Mouse (Mus musculus) splenic B cell, adult 2 months (primary cell): ENCODE results near the gene Chil5.
"Not testable (repeated sequence)": the region's sequence is repeated elsewhere in the genome, so short reads cannot be mapped to it uniquely, and the experiment has no call there.

Experiments used
- DNase-seq: peaks from one replicate; pipeline ENCODE4 v3.0.0-alpha.2; 2011; ENCODE audit warnings: low read depth, low spot score
- H3K27me3 ChIP-seq: 2 replicates; pipeline ENCODE4 v1.6.1; 2012; ENCODE audit warnings: mild to moderate bottlenecking, low read length, moderate library complexity, mixed read lengths; ENCODE audit not compliant: control insufficient read depth, poor library complexity, insufficient read depth, severe bottlenecking
- H3K36me3 ChIP-seq: 2 replicates; pipeline ENCODE4 v1.6.1; 2012; ENCODE audit warnings: mild to moderate bottlenecking, low read length, moderate library complexity, mixed read lengths; ENCODE audit not compliant: control insufficient read depth, poor library complexity, insufficient read depth, severe bottlenecking

The Chil5 gene

DNA sequence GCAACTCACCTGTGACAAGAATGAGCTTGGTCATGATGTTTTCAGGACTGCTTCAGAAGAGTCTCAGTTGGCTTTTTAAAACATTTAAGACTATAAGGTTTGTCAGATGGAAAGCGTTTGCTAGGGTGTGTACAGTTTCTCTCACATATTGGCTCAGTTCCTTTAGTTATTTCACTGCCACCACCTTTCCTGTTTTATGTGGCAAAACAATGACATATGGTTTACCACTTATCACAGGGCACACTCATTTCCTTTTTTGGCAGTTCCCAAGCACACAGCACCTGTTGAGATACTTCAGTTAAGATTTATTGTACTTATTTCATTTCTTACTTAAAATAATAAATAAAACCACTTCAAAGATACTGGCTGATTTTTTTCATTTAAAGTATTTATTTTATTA is at the start of gene Chil5:
Gene Chil5 (minus strand): TSS at position 34 of the 400 bp plus-strand sequence.
- no peaks in the 10 kb centered on the region for H3K27me3 ChIP-seq
- no peaks in the 10 kb centered on the region for H3K36me3 ChIP-seq
- no peak for DNase-seq

DNA sequence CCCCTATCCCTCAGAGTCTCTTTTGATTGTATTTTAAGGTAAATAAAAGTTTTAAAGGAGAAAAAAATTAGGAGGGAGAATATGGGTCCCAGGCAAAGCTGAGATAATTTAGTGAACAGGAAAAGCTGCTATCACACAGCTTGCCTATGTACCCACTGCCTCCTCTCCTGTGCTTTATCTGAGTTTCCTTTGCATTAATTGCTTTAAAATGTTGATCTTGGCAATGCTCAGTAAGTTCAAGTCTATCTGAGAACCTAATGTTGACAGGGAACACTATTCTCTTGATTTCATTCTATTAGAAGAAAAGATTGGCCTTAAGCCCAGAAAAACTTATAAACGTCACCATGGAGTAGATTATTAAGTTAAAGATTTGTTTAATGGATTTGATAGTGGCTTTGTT is 42.2 kb upstream of the Chil5 start:
- Histone ChIP-seq H3K36me3 (no peaks in the 10 kb centered on the region), H3K27me3 (no peaks in the 10 kb centered on the region)
- DNase-seq, result no peak

DNA sequence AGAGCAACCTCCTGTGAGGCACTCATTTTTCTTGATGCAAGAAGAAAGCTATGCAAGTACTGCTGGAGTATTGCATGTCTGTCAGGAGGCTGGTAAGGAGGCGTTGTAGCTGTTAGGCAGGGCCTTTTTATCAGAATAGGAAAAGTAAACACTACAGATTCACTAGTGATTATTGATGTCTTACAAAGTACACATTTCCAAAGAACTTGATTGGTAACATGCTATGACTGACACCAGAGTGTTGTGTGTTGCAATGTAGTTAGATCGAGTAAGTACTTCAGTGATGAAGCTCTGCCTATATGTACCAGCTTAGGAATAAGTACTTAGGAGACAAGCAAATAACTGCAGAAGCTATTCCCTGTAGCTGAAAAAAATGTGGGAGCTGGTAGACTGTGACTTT is 38.4 kb upstream of the Chil5 start:
- H3K36me3 ChIP-seq, result no peaks in the 10 kb centered on the region
- DNase-seq, result no peak
- H3K27me3 ChIP-seq, result no peaks in the 10 kb centered on the region

GRCm38 (mm10) chr3:106067707-106068106 is 35.1 kb upstream of the Chil5 start:
- peak; percentile 77 for DNase-seq
- H3K27me3 ChIP-seq, H3K36me3 ChIP-seq: not testable (repeated sequence)

- no peaks in the 10 kb centered on the region for H3K36me3 ChIP-seq
- DNase-seq, result no peak
- no peaks in the 10 kb centered on the region for H3K27me3 ChIP-seq
Observed at GRCm38 (mm10) chr3:106057966-106058365, 25.4 kb upstream of the Chil5 start.

DNA sequence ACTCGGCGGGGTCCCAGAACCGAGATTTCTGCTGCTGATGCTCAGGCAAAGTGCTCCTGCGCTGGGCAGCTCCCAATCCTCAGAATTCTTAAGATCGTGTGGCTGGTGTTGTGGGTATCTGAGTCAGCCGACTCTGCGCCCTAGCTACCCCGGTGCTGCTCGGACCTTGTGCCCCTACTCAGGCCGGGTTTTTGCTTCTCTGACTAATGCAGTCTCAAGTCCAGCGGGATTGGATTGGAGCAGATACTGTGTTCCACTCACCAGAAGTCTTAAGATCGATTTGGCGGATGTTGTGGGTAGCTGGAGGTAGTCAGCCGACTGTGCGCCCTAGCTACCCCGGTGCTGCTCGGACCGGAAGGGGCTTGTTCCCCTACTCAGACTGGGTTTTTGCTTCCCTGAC is 19.3 kb upstream of the Chil5 start:
- no peak for DNase-seq
- Histone ChIP-seq H3K36me3 (no peaks in the 10 kb centered on the region), H3K27me3 (no peaks in the 10 kb centered on the region)

DNA sequence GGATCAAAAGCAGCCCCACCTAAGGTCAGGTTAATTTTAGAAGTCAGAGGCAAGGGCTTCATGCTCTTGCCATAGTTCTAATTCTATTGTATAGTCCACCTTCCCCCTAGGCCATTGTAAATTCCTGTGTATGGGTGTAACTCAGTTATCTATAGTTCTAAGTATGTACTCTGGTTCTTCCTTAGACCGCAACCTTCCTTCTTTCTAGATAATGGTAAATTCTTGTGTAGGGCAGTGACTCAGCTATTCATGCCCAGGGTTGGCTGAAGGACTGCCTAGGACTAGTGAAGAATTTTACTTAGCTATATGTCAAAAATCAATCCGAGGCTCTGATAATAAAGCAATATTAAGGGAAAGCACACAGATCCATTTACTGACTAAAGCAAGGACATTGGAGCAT is 7.7 kb upstream of the Chil5 start:
- no peak for DNase-seq
- H3K27me3 ChIP-seq, result no peaks in the 10 kb centered on the region
- H3K36me3 ChIP-seq, result no peaks in the 10 kb centered on the region

GRCm38 (mm10) chr3:106024135-106024534 is 8.5 kb downstream of the Chil5 start:
- no peak for DNase-seq
- H3K27me3 ChIP-seq, result no peaks in the 10 kb centered on the region

DNA sequence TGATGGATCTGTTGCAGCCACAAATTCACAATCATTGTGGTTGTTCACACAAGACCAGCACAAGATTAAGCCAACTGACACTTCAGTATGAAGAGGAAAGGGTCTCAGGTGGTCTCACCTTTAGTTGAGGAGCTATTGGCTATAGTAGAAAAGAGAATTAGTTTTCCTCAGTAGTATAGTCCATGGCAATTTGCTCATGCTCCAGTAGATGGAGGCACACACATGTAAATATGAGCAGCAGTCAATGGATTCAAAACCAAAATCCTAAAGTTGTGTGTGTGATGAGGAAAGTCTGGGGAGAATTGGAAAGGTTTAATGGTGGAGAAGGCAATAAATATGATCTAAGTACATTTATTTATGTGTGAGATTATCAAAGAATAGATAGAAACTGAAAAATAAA is 10.8 kb downstream of the Chil5 start:
- DNase-seq, result peak; percentile 21
- H3K36me3 ChIP-seq, result 0 out of 2 replicates have a peak, but pooled peaks cover 2% of the 10 kb centered on the region

More at GRCm38 (mm10) chr3:106024135-106024534, 8.5 kb downstream of the Chil5 start:
- no peaks in the 10 kb centered on the region for H3K36me3 ChIP-seq

DNA sequence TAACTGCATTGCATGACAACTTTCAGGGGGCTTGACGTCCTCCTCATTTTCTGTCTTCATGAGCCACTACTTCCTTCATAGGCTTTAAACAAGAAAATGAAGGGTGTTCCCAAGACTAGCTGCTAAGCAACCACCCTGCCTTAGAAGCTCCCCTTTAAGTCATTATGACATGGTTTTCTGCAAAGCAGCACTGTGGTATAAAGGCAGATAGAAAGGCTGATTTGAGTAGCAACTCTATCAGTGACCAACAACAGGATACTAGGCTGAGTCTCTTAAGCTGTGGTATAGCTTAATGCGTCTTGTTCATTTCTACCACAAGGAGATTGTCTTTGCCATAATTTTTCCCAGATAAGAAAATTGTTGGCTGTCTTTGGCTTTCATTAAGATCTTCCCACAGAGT is 18.1 kb downstream of the Chil5 start, which contains the start of gene Pifo:
Gene Pifo (minus strand): TSS at position 101 of the 400 bp plus-strand sequence.
- DNase-seq, result no peak
- H3K36me3 ChIP-seq, result 0 out of 2 replicates have a peak, but pooled peaks cover 2% of the 10 kb centered on the region
- no peaks in the 10 kb centered on the region for H3K27me3 ChIP-seq

More for the DNA sequence above, 10.8 kb downstream of the Chil5 start:
- H3K27me3 ChIP-seq, result no peaks in the 10 kb centered on the region

- H3K36me3 ChIP-seq, result not testable (repeated sequence)
Observed at GRCm38 (mm10) chr3:106003360-106003759, 29.3 kb downstream of the Chil5 start.

DNA sequence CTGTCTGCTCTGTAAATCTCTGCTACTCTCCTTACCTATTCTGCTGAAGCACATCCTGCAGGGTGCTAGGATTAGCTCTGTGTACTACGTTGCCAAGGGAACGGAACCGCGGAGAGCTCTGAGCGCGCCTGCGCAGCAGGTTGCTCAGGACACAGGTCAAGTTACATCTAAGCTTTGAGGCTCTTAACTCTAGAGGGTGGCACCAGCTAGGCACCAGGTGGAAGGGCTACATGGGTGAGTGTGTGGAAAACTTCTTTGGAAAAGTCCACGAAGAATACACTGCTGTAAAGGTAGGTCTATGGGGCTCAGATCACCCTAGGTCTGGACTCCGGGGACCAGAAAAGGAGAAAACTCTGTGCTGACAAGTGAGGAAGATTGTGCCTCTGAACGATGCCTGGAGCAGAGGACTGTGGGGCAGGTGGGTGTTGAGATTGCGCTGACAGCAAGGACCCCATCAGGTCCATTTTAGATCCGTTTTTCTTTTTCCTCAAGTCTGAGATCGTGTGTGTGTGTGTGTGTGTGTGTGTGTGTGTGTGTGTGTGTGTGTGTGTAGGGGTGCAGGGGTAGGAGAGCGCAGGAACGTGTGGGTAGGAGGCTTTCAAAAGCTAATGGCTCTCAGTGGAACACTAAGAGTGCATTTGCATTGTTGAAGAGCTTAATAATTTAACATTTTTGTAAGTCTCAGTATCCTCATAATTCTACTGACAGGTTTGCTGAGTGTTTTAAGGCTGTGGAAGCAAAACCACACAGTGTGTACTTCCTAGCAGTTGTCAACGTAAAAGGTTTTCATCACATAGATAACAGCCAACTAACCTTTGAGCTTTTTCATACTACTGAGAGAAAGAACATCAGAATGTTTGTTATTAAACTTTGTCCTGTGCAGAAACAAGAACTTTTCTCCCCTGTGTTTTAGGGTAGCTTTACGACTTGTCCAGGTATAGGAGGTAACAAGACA is 30.9 kb downstream of the Chil5 start:
- DNase-seq, result peak; percentile 88
- Histone ChIP-seq H3K27me3 (no peaks in the 10 kb centered on the region), H3K36me3 (no peaks in the 10 kb centered on the region)

More at GRCm38 (mm10) chr3:106003360-106003759, 29.3 kb downstream of the Chil5 start:
- not testable (repeated sequence) for H3K27me3 ChIP-seq
- DNase-seq, result peak; percentile 19

GRCm38 (mm10) chr3:106000707-106001375 is 31.8 kb downstream of the Chil5 start:
- no peaks in the 10 kb centered on the region for H3K27me3 ChIP-seq
- H3K36me3 ChIP-seq, result no peaks in the 10 kb centered on the region
- peak; percentile 58 for DNase-seq

- H3K36me3 ChIP-seq, result no peaks in the 10 kb centered on the region
- peak; percentile 53 for DNase-seq
- H3K27me3 ChIP-seq, result no peaks in the 10 kb centered on the region
Observed at GRCm38 (mm10) chr3:105994730-105995129, 37.9 kb downstream of the Chil5 start.
